Comparison of ENCODE assay signal across 8 mouse cellular contexts in genomic region chr5:139325395-139325966, GRCm38 (mm10). TPM values are rescaled to one million over a fixed set of nuclear protein-coding genes. Genes with fewer than 3 reads are reported as not detected.
DNase-seq lines count a peak whose midpoint lies in the region; ATAC-seq and TF ChIP-seq lines count a peak whose summit lies in the region.

TSS of gene Adap1 (minus strand) at chr5:139325622.

- H3K27ac ChIP-seq in embryonic facial prominence, embryonic 14.5 days (replicated peaks; ENCODE audit: low read depth, low read length) = no peak within 1 kb of the TSS
- no peak within 1 kb of the TSS for H3K27ac ChIP-seq in heart, embryonic 16.5 days (ENCODE audit: low read length)
- peak within 1 kb of the TSS; percentile 78 for H3K27ac ChIP-seq in liver, postnatal 0 days (ENCODE audit: low read depth)
- peak within 1 kb of the TSS; percentile 82 for H3K27ac ChIP-seq in neural tube, embryonic 15.5 days (replicated peaks)

- peak; percentile 83 for TF ChIP-seq CTCF in C2C12 (IDR thresholded peaks at IDR 0.05; ENCODE audit: control insufficient read depth, insufficient read depth, insufficient read length)
- TF ChIP-seq CTCF in liver, postnatal 0 days (IDR thresholded peaks at IDR 0.05; ENCODE audit: low read depth) = peak; percentile 42; the same call in 1 of the 2 replicates

- H3K9ac ChIP-seq in embryonic facial prominence, embryonic 14.5 days (ENCODE audit: low read depth, low read length) = peak within 1 kb of the TSS; percentile 72
- peak within 1 kb of the TSS; percentile 81 for H3K9ac ChIP-seq in heart, embryonic 16.5 days (ENCODE audit: low read length)
- H3K9ac ChIP-seq in liver, postnatal 0 days (replicated peaks) = peak within 1 kb of the TSS; percentile 79
- peak within 1 kb of the TSS; percentile 89 for H3K9ac ChIP-seq in neural tube, embryonic 15.5 days (replicated peaks)

- H3K79me3 ChIP-seq in C2C12 (ENCODE audit: low read depth) = no peaks in the 10 kb centered on the region

- no peaks in the 10 kb centered on the region for H3K4me1 ChIP-seq in embryonic facial prominence, embryonic 14.5 days (ENCODE audit: control insufficient read depth, insufficient read depth, low read length)
- peaks cover 11% of the 10 kb centered on the region for H3K4me1 ChIP-seq in heart, embryonic 16.5 days (ENCODE audit: control insufficient read depth, insufficient read depth, low read length)
- peaks cover 12% of the 10 kb centered on the region; the same call in 1 of the 2 replicates for H3K4me1 ChIP-seq in liver, postnatal 0 days (ENCODE audit: insufficient read depth)
- H3K4me1 ChIP-seq in neural tube, embryonic 15.5 days = peaks cover 34% of the 10 kb centered on the region

- peak within 1 kb of the TSS; percentile 94 for H3K4me2 ChIP-seq in embryonic facial prominence, embryonic 14.5 days (ENCODE audit: low read depth, low read length)
- peak within 1 kb of the TSS; percentile 99 for H3K4me2 ChIP-seq in heart, embryonic 16.5 days (ENCODE audit: low read depth, low read length)
- H3K4me2 ChIP-seq in liver, postnatal 0 days (ENCODE audit: low read depth, low read length) = peak within 1 kb of the TSS; percentile 89
- peak within 1 kb of the TSS; percentile 84 for H3K4me2 ChIP-seq in neural tube, embryonic 15.5 days

- H3K27me3 ChIP-seq in C2C12 (ENCODE audit: control insufficient read depth, insufficient read depth, insufficient read length) = peaks cover 54% of the 10 kb centered on the region
- peaks cover 34% of the 10 kb centered on the region for H3K27me3 ChIP-seq in embryonic facial prominence, embryonic 14.5 days (replicated peaks; ENCODE audit: control insufficient read depth, insufficient read depth, low read length)
- peaks cover 31% of the 10 kb centered on the region for H3K27me3 ChIP-seq in heart, embryonic 16.5 days (ENCODE audit: control insufficient read depth, insufficient read depth, low read length)
- no peaks in the 10 kb centered on the region; the same call in 1 of the 2 replicates for H3K27me3 ChIP-seq in liver, postnatal 0 days (ENCODE audit: insufficient read depth, low read length)
- peaks cover 29% of the 10 kb centered on the region for H3K27me3 ChIP-seq in neural tube, embryonic 15.5 days (replicated peaks)

- no peaks in the 10 kb centered on the region for H3K36me3 ChIP-seq in C2C12 (ENCODE audit: control insufficient read depth, insufficient read depth)
- no peaks in the 10 kb centered on the region for H3K36me3 ChIP-seq in embryonic facial prominence, embryonic 14.5 days (ENCODE audit: control insufficient read depth, insufficient read depth, low read length)
- H3K36me3 ChIP-seq in heart, embryonic 16.5 days (ENCODE audit: control insufficient read depth, insufficient read depth) = no peaks in the 10 kb centered on the region
- H3K36me3 ChIP-seq in liver, postnatal 0 days (replicated peaks; ENCODE audit: insufficient read depth, low read length) = no peaks in the 10 kb centered on the region
- H3K36me3 ChIP-seq in neural tube, embryonic 15.5 days = no peaks in the 10 kb centered on the region

- peak within 1 kb of the TSS; percentile 1 for H3ac ChIP-seq in C2C12 (ENCODE audit: control insufficient read depth, insufficient read length, low read depth)

- DNase-seq in embryonic facial prominence, embryonic 14.5 days (ENCODE audit: low spot score) = peak; percentile 38
- DNase-seq in layer of hippocampus, adult 18-20 months (ENCODE audit: low spot score in 2 of 2) = peak in 1 of 2 experiments; percentile 77
- DNase-seq in liver, postnatal 0 days = peak; percentile 72
- peak; percentile 60 for DNase-seq in thymus, postnatal 25 days

- TF ChIP-seq EP300 in liver, postnatal 0 days (IDR thresholded peaks at IDR 0.05; ENCODE audit: low read depth) = no peak

- peak; percentile 77 for ATAC-seq in activated CD4-positive, CD25-positive, alpha-beta regulatory T cell, adult 4 months
- peak; percentile 88 for ATAC-seq in embryonic facial prominence, embryonic 14.5 days (ENCODE audit: low read depth)
- ATAC-seq in heart, embryonic 16.5 days (replicated peaks; ENCODE audit: extremely low read depth, insufficient read depth, low FRiP score) = peak; percentile 78
- peak; percentile 81 for ATAC-seq in liver, postnatal 0 days
- peak; percentile 74 for ATAC-seq in neural tube, embryonic 15.5 days (ENCODE audit: low FRiP score)

- 9% methylated on average over 9 of the region's 61 CpGs for WGBS in embryonic facial prominence, embryonic 14.5 days
- WGBS in heart, embryonic 16.5 days = 3% methylated on average over 52 of the region's 61 CpGs
- WGBS in liver, postnatal 0 days (ENCODE audit: insufficient replicate concordance) = 2% methylated on average over 36 of the region's 61 CpGs
- 3% methylated on average over 61 of the region's 61 CpGs for WGBS in neural tube, embryonic 15.5 days

- H3K79me2 ChIP-seq in C2C12 (ENCODE audit: control insufficient read depth, insufficient read depth) = no peaks in the 10 kb centered on the region

- H3K9me3 ChIP-seq in embryonic facial prominence, embryonic 14.5 days (ENCODE audit: control insufficient read depth, low read length) = no peaks in the 10 kb centered on the region
- H3K9me3 ChIP-seq in heart, embryonic 16.5 days (replicated peaks; ENCODE audit: control insufficient read depth, low read length) = no peaks in the 10 kb centered on the region
- no peaks in the 10 kb centered on the region for H3K9me3 ChIP-seq in liver, postnatal 0 days (ENCODE audit: low read length)
- no peaks in the 10 kb centered on the region for H3K9me3 ChIP-seq in neural tube, embryonic 15.5 days (replicated peaks)

- no peak within 1 kb of the TSS for H3K4me3 ChIP-seq in C2C12 (ENCODE audit: insufficient read depth, poor library complexity, severe bottlenecking)
- peak within 1 kb of the TSS; percentile 58 for H3K4me3 ChIP-seq in embryonic facial prominence, embryonic 14.5 days (ENCODE audit: low read depth, low read length)
- peak within 1 kb of the TSS; percentile 73 for H3K4me3 ChIP-seq in heart, embryonic 16.5 days (ENCODE audit: low read length)
- H3K4me3 ChIP-seq in liver, postnatal 0 days (ENCODE audit: low read depth, low read length) = peak within 1 kb of the TSS; percentile 62
- peak within 1 kb of the TSS; percentile 76 for H3K4me3 ChIP-seq in neural tube, embryonic 15.5 days (replicated peaks)

TF ChIP-seq in C2C12, 6 proteins besides CTCF, POLR2A, EP300 and RAD21:
- no peak for TF ChIP-seq MYOG (IDR thresholded peaks at IDR 0.05; ENCODE audit: control insufficient read depth, extremely low read depth, insufficient read length)
- no peak for TF ChIP-seq MAX (IDR thresholded peaks at IDR 0.05)
- TF ChIP-seq FOSL1 (IDR thresholded peaks at IDR 0.05; ENCODE audit: insufficient read depth, low read length, poor library complexity, severe bottlenecking) = no peak
- TF ChIP-seq CEBPB (IDR thresholded peaks at IDR 0.05; ENCODE audit: low read depth) = no peak
- no peak for TF ChIP-seq MYOD1 (IDR thresholded peaks at IDR 0.05; ENCODE audit: control insufficient read depth, insufficient read length, low read depth)
- TF ChIP-seq USF1 (IDR thresholded peaks at IDR 0.05; ENCODE audit: low read depth) = no peak

RNA-seq across cellular contexts. Expression of gene Adap1, which starts in this region (rescaled TPM):
- polyA plus RNA-seq in C2C12 (2012; fragmentation: generic; extraction: Trizol) = 0.06 TPM
- polyA plus RNA-seq in activated CD4-positive, CD25-positive, alpha-beta regulatory T cell, adult 4 months (2017; shearing (Covaris generic)) = 1 to 10 TPM; 3.5 to 5.7 TPM
- 5.1 and 5.7 TPM in 2 replicates for polyA plus RNA-seq in embryonic facial prominence, embryonic 14.5 days (2014; fragmentation: Nextera tagmentation; extraction: Ambion mirVana)
- 0.59 and 1.6 TPM in 2 replicates for polyA plus RNA-seq in heart, embryonic 16.5 days (2015; fragmentation: Nextera tagmentation; extraction: Ambion mirVana)
- total RNA-seq in layer of hippocampus, adult 18-20 months (2021) = 100 to 1,000 TPM; 164 to 166 TPM
- 3.7 and 4.3 TPM in 2 replicates for polyA plus RNA-seq in liver, postnatal 0 days (2015; fragmentation: Nextera tagmentation; extraction: Ambion mirVana)
- 86.2 and 132 TPM in 2 replicates for polyA plus RNA-seq in neural tube, embryonic 15.5 days (2015; fragmentation: Nextera tagmentation; extraction: Ambion mirVana)

Comparison
In these comparisons a context has a peak if more than half of its experiments do, and no peak if none do; other contexts are left out.
1. RNA of gene Adap1 (polyA plus RNA-seq): 86.2 to 132 TPM in neural tube, embryonic 15.5 days; 3.5 to 5.7 TPM in activated CD4-positive, CD25-positive, alpha-beta regulatory T cell, adult 4 months, 5.1 to 5.7 TPM in embryonic facial prominence, embryonic 14.5 days, 3.7 to 4.3 TPM in liver, postnatal 0 days, 0.59 to 1.6 TPM in heart, embryonic 16.5 days and 0.06 TPM in C2C12 (single experiment); every median in the first group is over 10 times any median in the second.
2. H3K27ac ChIP-seq: peak in liver, postnatal 0 days (single experiment) and neural tube, embryonic 15.5 days (single experiment); none in embryonic facial prominence, embryonic 14.5 days (single experiment) and heart, embryonic 16.5 days (single experiment).
3. Peak in every context shown above with its lines, with median percentiles within 50 percentile points of each other: ATAC-seq, H3K4me2 ChIP-seq and H3K9ac ChIP-seq.